Mouse (Mus musculus): Measurements from ENCODE around the gene Cct7. TPM values are rescaled to one million over a fixed set of nuclear protein-coding genes. Genes with fewer than 3 reads are reported as not detected.

Gene Cct7
- polyA plus RNA-seq, 1 experiment from 2014 or later = 591 TPM

GRCm38 (mm10) chr6:85485738-85486137 is 34.4 kb downstream of the Cct7 start:
- no peak overlapping the region for H3K9ac ChIP-seq (replicated peaks; ENCODE audit: low read length)
- WGBS = 77% methylated on average over 2 of the region's 2 CpGs
- no peak overlapping the region for H3K27ac ChIP-seq (replicated peaks; ENCODE audit: low read depth, low read length)
- H3K4me3 ChIP-seq (replicated peaks; ENCODE audit: low read depth, low read length) = no peak overlapping the region
- DNase-seq (no peak), ATAC-seq (ENCODE audit: low FRiP score, low TSS enrichment) (no peak)
- H3K4me2 ChIP-seq (ENCODE audit: low read length) = no peak overlapping the region
- H3K27me3 ChIP-seq (ENCODE audit: control insufficient read depth, insufficient read depth, low read length) = peaks cover 35% of the 10 kb centered on the region
- peaks cover 5% of the 10 kb centered on the region; the same call in 1 of the 2 replicates for H3K36me3 ChIP-seq (ENCODE audit: control insufficient read depth, insufficient read depth, low read length)
- H3K9me3 ChIP-seq (ENCODE audit: control insufficient read depth, low read length) = no peaks in the 10 kb centered on the region
- H3K4me1 ChIP-seq (ENCODE audit: control insufficient read depth, insufficient read depth, low read length) = no peaks in the 10 kb centered on the region

GRCm38 (mm10) chr6:85488510-85488909 is 37.2 kb downstream of the Cct7 start:
- Histone ChIP-seq H3K9ac (replicated peaks; ENCODE audit: low read length) (no peak overlapping the region), H3K9me3 (ENCODE audit: control insufficient read depth, low read length) (no peaks in the 10 kb centered on the region), H3K4me2 (ENCODE audit: low read length) (no peak overlapping the region), H3K4me1 (ENCODE audit: control insufficient read depth, insufficient read depth, low read length) (no peaks in the 10 kb centered on the region), H3K27ac (replicated peaks; ENCODE audit: low read depth, low read length) (no peak overlapping the region), H3K27me3 (ENCODE audit: control insufficient read depth, insufficient read depth, low read length) (peaks cover 32% of the 10 kb centered on the region), H3K4me3 (replicated peaks; ENCODE audit: low read depth, low read length) (no peak overlapping the region), H3K36me3 (ENCODE audit: control insufficient read depth, insufficient read depth, low read length) (no peaks in the 10 kb centered on the region)
- DNase-seq = no peak
- WGBS = 11% methylated on average over 4 of the region's 4 CpGs
- no peak for ATAC-seq (ENCODE audit: low FRiP score, low TSS enrichment)

GRCm38 (mm10) chr6:85489717-85490116 is 38.4 kb downstream of the Cct7 start:
- H3K4me2 ChIP-seq (ENCODE audit: low read length) = no peak overlapping the region
- H3K27ac ChIP-seq (replicated peaks; ENCODE audit: low read depth, low read length) = no peak overlapping the region
- no peaks in the 10 kb centered on the region for H3K36me3 ChIP-seq (ENCODE audit: control insufficient read depth, insufficient read depth, low read length)
- no peak for DNase-seq
- WGBS = 74% methylated on average over 3 of the region's 3 CpGs
- ATAC-seq (ENCODE audit: low FRiP score, low TSS enrichment) = no peak
- H3K9ac ChIP-seq (replicated peaks; ENCODE audit: low read length) = no peak overlapping the region
- H3K9me3 ChIP-seq (ENCODE audit: control insufficient read depth, low read length) = no peaks in the 10 kb centered on the region
- H3K27me3 ChIP-seq (ENCODE audit: control insufficient read depth, insufficient read depth, low read length) = peaks cover 20% of the 10 kb centered on the region
- no peaks in the 10 kb centered on the region for H3K4me1 ChIP-seq (ENCODE audit: control insufficient read depth, insufficient read depth, low read length)
- no peak overlapping the region for H3K4me3 ChIP-seq (replicated peaks; ENCODE audit: low read depth, low read length)

DNA sequence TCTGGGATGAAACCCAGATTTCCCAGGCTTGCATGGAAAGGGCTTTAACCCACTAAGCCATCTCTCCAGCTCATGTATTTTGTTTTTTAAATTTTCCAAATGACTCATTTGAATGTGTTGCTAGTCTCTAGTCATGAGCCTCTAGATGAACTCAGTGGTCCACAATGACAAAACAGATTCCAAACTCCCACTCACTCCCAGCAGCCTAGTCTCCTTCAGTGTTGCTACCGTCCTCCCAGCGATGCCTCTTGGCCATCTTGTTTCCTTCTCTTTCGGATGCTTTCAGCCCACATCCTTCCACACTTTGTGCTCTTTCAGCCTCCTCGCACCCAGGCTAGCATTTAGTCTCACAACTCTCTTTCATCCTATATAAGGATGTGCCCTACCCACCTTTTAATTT is 38.9 kb downstream of the Cct7 start:
- H3K4me2 ChIP-seq (ENCODE audit: low read length) = no peak overlapping the region
- no peaks in the 10 kb centered on the region for H3K36me3 ChIP-seq (ENCODE audit: control insufficient read depth, insufficient read depth, low read length)
- no peak overlapping the region for H3K27ac ChIP-seq (replicated peaks; ENCODE audit: low read depth, low read length)
- ATAC-seq (ENCODE audit: low FRiP score, low TSS enrichment) (no peak), DNase-seq (no peak)
- no peak overlapping the region for H3K9ac ChIP-seq (replicated peaks; ENCODE audit: low read length)
- no peaks in the 10 kb centered on the region for H3K9me3 ChIP-seq (ENCODE audit: control insufficient read depth, low read length)
- no peaks in the 10 kb centered on the region for H3K4me1 ChIP-seq (ENCODE audit: control insufficient read depth, insufficient read depth, low read length)
- H3K27me3 ChIP-seq (ENCODE audit: control insufficient read depth, insufficient read depth, low read length) = peaks cover 15% of the 10 kb centered on the region
- H3K4me3 ChIP-seq (replicated peaks; ENCODE audit: low read depth, low read length) = no peak overlapping the region
- 91% methylated on average over 4 of the region's 4 CpGs for WGBS

- no peak for ATAC-seq (ENCODE audit: low FRiP score, low TSS enrichment)
- no peak overlapping the region for H3K27ac ChIP-seq (replicated peaks; ENCODE audit: low read depth, low read length)
- no peaks in the 10 kb centered on the region for H3K4me1 ChIP-seq (ENCODE audit: control insufficient read depth, insufficient read depth, low read length)
- no peaks in the 10 kb centered on the region for H3K36me3 ChIP-seq (ENCODE audit: control insufficient read depth, insufficient read depth, low read length)
- H3K9ac ChIP-seq (replicated peaks; ENCODE audit: low read length) = no peak overlapping the region
- WGBS = 94% methylated on average over 3 of the region's 3 CpGs
- H3K4me3 ChIP-seq (replicated peaks; ENCODE audit: low read depth, low read length) = no peak overlapping the region
- DNase-seq = no peak
- H3K4me2 ChIP-seq (ENCODE audit: low read length) = no peak overlapping the region
- H3K9me3 ChIP-seq (ENCODE audit: control insufficient read depth, low read length) = no peaks in the 10 kb centered on the region
- H3K27me3 ChIP-seq (ENCODE audit: control insufficient read depth, insufficient read depth, low read length) = 0 out of 2 replicates have a peak, but pooled peaks cover 2% of the 10 kb centered on the region
Observed at GRCm38 (mm10) chr6:85491606-85492005, 40.3 kb downstream of the Cct7 start.

DNA sequence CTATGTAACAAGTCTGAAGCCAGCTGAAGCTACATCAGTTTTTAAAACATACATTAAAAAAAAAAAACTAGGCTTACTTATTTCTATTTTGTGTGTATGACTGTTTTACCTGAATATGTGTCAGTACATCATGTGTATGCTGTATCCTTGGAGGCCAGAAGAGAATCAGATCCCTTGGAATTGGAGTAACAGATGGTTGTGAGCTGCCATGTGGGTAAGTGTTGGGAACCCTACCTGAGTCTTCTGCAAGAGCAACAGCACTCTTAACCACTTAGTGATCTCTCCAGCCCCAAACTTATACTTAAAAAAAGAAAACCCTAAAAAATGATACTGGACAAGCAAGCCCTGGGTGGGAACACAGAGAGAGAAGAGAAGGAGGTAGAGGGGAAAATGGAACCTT is 45.7 kb downstream of the Cct7 start:
- Histone ChIP-seq H3K27ac (replicated peaks; ENCODE audit: low read depth, low read length) (no peak overlapping the region), H3K4me3 (replicated peaks; ENCODE audit: low read depth, low read length) (no peak overlapping the region), H3K9ac (replicated peaks; ENCODE audit: low read length) (no peak overlapping the region), H3K4me1 (ENCODE audit: control insufficient read depth, insufficient read depth, low read length) (0 out of 2 replicates have a peak, but pooled peaks cover 6% of the 10 kb centered on the region), H3K27me3 (ENCODE audit: control insufficient read depth, insufficient read depth, low read length) (no peaks in the 10 kb centered on the region), H3K36me3 (ENCODE audit: control insufficient read depth, insufficient read depth, low read length) (no peaks in the 10 kb centered on the region), H3K9me3 (ENCODE audit: control insufficient read depth, low read length) (no peaks in the 10 kb centered on the region), H3K4me2 (ENCODE audit: low read length) (no peak overlapping the region)
- DNase-seq = no peak
- no peak for ATAC-seq (ENCODE audit: low FRiP score, low TSS enrichment)

- ATAC-seq (ENCODE audit: low FRiP score, low TSS enrichment) (no peak), DNase-seq (no peak)
- no peaks in the 10 kb centered on the region for H3K27me3 ChIP-seq (ENCODE audit: control insufficient read depth, insufficient read depth, low read length)
- 77% methylated on average over 9 of the region's 9 CpGs for WGBS
- H3K9ac ChIP-seq (replicated peaks; ENCODE audit: low read length) = no peak overlapping the region
- no peaks in the 10 kb centered on the region for H3K9me3 ChIP-seq (ENCODE audit: control insufficient read depth, low read length)
- H3K36me3 ChIP-seq (ENCODE audit: control insufficient read depth, insufficient read depth, low read length) = no peaks in the 10 kb centered on the region
- peaks cover 9% of the 10 kb centered on the region for H3K4me1 ChIP-seq (ENCODE audit: control insufficient read depth, insufficient read depth, low read length)
- no peak overlapping the region for H3K4me3 ChIP-seq (replicated peaks; ENCODE audit: low read depth, low read length)
- no peak overlapping the region for H3K4me2 ChIP-seq (ENCODE audit: low read length)
- H3K27ac ChIP-seq (replicated peaks; ENCODE audit: low read depth, low read length) = no peak overlapping the region
Observed at GRCm38 (mm10) chr6:85498147-85498546, 46.8 kb downstream of the Cct7 start.

DNA sequence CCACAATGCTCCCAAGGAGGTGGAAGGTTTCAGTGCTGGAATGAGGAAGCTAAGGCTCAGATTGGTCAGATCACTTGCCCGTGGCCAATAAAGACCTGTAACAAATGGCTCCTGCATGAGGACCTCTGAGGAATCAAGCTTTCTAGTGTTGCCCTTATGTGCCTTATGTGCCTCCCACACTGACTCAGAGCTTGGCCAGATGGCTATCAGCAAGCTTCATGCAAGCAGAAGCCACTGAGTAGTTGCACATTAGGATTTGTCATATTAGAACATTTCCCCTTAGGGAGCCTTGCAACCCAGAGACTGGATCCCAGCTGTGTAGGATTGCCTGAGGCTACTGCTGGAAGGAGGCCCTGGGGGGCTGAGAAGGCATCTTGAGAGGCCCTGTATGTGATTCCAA is 49.1 kb downstream of the Cct7 start:
- H3K4me2 ChIP-seq (ENCODE audit: low read length) = no peak overlapping the region
- no peak overlapping the region for H3K4me3 ChIP-seq (replicated peaks; ENCODE audit: low read depth, low read length)
- DNase-seq (no peak), ATAC-seq (ENCODE audit: low FRiP score, low TSS enrichment) (no peak)
- H3K9ac ChIP-seq (replicated peaks; ENCODE audit: low read length) = no peak overlapping the region
- no peaks in the 10 kb centered on the region for H3K27me3 ChIP-seq (ENCODE audit: control insufficient read depth, insufficient read depth, low read length)
- H3K27ac ChIP-seq (replicated peaks; ENCODE audit: low read depth, low read length) = no peak overlapping the region
- 76% methylated on average over 1 of the region's 1 CpGs for WGBS
- H3K4me1 ChIP-seq (ENCODE audit: control insufficient read depth, insufficient read depth, low read length) = peaks cover 14% of the 10 kb centered on the region
- H3K36me3 ChIP-seq (ENCODE audit: control insufficient read depth, insufficient read depth, low read length) = no peaks in the 10 kb centered on the region
- H3K9me3 ChIP-seq (ENCODE audit: control insufficient read depth, low read length) = no peaks in the 10 kb centered on the region

GRCm38 (mm10) chr6:85501571-85502102 is 50.3 kb downstream of the Cct7 start:
- WGBS = 6% methylated on average over 6 of the region's 6 CpGs
- Histone ChIP-seq H3K9me3 (ENCODE audit: control insufficient read depth, low read length) (no peaks in the 10 kb centered on the region), H3K4me3 (replicated peaks; ENCODE audit: low read depth, low read length) (peak overlapping the region; percentile 74), H3K27ac (replicated peaks; ENCODE audit: low read depth, low read length) (peak overlapping the region; percentile 86), H3K9ac (replicated peaks; ENCODE audit: low read length) (peak overlapping the region; percentile 90), H3K4me1 (ENCODE audit: control insufficient read depth, insufficient read depth, low read length) (peaks cover 14% of the 10 kb centered on the region), H3K27me3 (ENCODE audit: control insufficient read depth, insufficient read depth, low read length) (no peaks in the 10 kb centered on the region), H3K4me2 (ENCODE audit: low read length) (peak overlapping the region; percentile 81), H3K36me3 (ENCODE audit: control insufficient read depth, insufficient read depth, low read length) (no peaks in the 10 kb centered on the region)
- ATAC-seq (ENCODE audit: low FRiP score, low TSS enrichment) = no peak
- DNase-seq = peak; percentile 52
